Mouse (Mus musculus) embryo, embryonic 9.5 days (tissue): ENCODE results near the gene Pdzph1.

Source experiments
- DNase-seq: peaks from one replicate; pipeline ENCODE4 v3.0.0-alpha.2; 2017; ENCODE audit errors: extremely low spot score

Pdzph1 gene

GRCm38 (mm10) chr17:58922821-58923220 lies 68.4 kb downstream of the Pdzph1 start:
- no peak for DNase-seq

DNA sequence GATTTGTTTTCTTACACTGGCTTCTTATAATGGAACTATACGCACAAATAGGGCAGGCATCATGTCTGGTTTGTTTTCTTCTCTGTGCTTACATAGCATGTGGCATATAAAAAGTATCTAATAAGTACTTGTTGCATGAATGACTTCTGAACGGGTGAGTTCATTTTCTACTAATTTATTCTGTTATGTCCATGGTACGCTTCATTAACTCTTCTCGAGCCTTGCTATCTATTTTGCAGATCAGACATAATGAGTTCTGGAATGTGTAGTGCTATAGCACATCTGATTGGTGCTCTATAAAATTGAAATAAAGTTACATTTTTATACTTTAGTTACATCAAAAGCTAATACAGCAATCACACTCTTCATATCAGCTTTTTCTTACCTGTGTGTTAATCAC lies 71.2 kb downstream of the Pdzph1 start:
- DNase-seq, result no peak

- peak; percentile 55 for DNase-seq
Measured at GRCm38 (mm10) chr17:58919061-58919460, 72.1 kb downstream of the Pdzph1 start.

DNA sequence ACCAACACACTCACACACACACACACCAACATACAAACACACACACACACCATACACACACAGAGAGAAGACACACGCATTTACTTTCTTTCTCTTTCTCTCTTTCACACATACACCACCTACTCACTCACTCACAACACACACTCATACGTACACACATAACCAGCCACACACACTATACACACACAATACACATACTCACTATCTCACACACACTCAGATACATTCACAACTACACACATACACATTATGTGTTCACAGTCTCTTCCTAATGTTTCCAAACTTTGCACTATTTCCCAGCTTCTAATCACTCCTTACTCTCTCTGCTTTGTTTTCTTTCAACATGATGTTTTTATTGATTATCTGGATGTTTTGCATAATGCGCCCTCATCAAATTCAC lies 72.6 kb downstream of the Pdzph1 start:
- no peak for DNase-seq

DNA sequence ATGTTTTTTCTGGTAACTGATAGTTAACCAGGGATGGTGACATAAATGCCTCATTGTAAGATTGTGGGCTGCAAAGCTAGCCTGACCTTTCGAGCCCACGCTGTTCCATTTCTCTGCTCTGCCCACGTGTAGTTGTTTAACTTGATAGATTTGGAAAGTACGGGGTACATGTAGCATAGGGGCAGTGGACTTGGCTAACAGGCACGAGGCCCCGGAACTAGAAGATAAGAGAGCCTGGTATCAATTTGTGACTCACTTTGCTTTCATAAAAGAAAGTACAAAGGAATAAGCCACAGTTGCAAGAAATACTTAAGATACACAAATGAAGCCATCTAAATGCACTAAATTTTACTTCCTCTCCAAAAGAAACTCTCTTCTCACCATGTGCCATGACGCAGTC lies 79.6 kb downstream of the Pdzph1 start:
- DNase-seq, result no peak

DNA sequence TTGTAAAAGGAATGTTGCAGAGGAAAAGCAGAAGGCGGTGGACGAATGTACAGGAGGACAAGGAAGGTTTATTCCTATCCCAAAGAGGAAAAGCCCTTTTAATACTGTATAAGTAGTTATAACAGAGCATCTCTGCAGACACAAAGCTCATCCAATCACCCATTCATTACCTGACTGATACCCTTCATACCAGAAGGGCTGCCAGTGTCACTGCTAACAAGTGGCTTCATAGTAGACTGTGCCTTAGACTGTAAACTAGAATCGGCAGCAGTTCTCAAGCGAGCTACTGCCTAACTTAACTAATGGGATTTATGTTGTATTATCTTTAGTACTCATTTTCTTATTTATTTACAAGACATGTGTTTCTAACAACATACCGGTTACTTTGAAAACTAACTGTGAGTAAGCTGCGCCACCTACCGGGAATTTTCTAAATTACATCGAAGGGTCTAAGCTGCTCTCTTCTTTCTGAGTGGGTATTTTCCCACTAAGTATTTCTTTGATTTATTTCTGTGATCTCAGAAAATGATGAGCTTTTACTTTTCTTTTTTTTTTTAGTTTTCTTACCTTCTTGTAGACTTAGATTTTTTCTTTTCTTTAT lies 82.0 kb downstream of the Pdzph1 start:
- DNase-seq, result peak; percentile 70

- DNase-seq, result no peak
Measured at GRCm38 (mm10) chr17:58906001-58906400, 85.2 kb downstream of the Pdzph1 start.

GRCm38 (mm10) chr17:58891488-58892210 lies 99.5 kb downstream of the Pdzph1 start:
- DNase-seq, result no peak

- DNase-seq, result peak; percentile 19
Measured at GRCm38 (mm10) chr17:58889905-58890645, 101.1 kb downstream of the Pdzph1 start.

GRCm38 (mm10) chr17:58884393-58884792 lies 106.8 kb downstream of the Pdzph1 start:
- DNase-seq, result no peak

DNA sequence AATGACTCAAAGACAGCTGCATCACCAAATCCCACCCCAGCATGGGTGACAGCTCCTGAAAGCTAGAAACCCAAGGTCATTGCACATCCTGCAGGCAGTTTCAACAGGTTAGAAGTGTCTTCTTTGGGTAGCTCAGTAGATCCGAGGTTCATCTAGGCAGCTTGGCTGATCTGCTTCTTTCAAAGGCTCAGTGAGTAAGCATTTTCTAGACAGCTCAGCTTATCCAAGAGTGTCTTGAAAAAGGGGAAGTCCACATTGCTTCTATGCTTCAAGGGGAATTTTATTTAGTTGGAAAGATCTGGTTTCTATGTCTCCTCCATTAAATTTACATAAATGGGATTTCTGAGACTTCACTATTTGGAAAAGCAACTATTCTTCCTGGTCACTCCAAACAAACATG lies 117.8 kb downstream of the Pdzph1 start:
- no peak for DNase-seq

DNA sequence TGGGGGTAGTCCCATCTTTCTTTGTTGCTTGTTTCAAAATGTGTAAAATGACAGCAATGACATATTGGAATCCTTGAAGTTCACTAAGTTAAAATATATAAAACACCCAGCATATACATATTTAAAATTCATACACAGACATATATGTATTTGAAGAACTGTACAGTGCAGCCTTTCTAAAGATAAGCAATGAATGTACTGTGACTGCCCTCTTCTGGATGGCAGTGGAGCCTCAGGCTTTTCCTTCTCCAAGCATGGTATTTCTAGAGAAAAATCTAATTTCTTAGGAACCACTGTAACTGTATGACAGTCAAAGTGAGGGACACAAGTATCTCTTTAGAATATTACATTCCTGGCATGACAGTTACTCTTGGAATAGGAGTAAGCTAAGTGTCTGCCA lies 120.4 kb downstream of the Pdzph1 start:
- no peak for DNase-seq
